Mouse (Mus musculus) T-cell, adult 2 months (primary cell): Measurements from ENCODE around the gene Smo.

Source experiments
- DNase-seq: peaks from one replicate; pipeline ENCODE4 v3.0.0; 2022; ENCODE audit warnings: low spot score

The Smo gene

DNA sequence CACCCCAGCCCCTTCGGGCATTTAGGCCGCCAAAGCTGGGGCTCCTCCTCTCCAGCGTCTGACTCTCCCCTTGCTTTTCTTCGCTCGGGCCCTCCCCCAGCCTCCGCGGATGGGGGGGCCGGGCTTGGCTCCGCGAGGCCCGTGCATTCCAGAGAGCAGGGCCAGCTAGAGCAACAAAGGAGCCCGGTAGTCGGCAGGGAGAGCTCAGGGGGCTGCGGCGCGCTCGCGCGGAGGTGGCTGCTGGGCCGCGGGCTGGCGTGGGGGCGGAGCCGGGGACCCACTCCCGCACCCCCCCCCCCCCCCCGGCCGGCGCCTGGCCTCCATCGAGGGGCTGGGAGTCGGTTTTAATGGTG is at the start of gene Smo:
Smo (plus strand) TSS at position 168 of the 353 bp plus-strand sequence.
- DNase-seq: peak; percentile 28

DNA sequence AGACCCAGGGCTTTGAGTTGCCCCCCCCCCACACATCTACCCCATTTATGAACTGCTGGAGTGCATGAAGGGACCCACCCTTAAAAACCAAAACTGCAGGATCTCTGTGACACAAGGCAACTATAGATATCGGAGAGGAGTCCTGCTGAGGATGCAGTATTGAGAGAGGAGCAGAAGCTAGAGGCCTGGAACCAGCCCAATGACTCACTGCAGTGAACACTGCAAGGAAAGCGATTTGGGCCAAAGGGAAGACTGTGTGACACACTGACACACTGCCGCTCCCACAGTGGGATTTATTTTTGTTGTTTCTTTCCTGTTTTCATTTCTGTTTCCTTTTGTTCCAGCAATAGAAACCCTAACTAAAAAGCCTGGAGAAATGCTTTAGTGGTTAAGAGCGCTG is 49.4 kb upstream of the Smo start:
- DNase-seq: no peak

DNA sequence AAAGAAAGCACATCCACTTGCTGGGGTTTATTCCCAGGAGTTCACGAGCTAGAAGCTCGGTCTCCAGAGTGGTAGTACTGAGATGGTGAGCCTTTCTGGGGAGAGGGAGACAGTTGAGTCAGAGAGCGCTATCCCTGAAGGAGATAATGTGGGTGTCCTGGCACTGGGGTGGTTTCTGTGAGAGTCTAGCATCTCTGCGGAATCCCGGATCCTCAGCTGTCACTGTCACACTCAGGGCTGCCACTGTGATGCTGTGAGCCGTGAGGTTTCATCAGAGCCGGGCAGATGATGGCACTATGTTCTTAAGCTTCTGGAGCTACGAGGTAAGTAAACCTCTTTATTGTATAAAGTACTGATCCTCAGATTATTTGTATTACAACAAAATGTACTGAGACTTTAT is 45.8 kb upstream of the Smo start:
- DNase-seq: no peak

DNA sequence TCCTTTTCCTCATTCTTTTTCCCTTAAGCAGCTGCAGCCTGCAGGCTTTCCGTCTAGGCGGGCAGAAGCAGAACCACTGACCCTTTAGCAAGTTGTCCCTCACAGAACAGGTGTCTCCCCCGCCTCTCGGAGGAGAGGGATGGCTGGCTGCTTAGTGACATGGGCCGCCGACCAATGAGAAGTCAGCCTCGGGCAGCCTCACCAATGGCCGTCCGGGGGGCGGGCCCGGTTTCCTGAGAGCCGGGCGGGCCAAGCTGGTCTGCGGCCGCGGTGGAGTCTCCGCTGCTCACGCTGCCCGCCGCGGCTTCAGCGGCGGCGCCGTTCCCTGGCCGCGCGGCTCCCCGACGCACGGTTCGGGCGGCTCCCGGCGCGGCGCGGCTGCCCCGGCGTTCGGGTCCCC is 41.4 kb upstream of the Smo start, which contains the start of gene Tspan33:
Tspan33 (plus strand) TSS at position 270 of the 400 bp plus-strand sequence.
- peak; percentile 67 for DNase-seq

DNA sequence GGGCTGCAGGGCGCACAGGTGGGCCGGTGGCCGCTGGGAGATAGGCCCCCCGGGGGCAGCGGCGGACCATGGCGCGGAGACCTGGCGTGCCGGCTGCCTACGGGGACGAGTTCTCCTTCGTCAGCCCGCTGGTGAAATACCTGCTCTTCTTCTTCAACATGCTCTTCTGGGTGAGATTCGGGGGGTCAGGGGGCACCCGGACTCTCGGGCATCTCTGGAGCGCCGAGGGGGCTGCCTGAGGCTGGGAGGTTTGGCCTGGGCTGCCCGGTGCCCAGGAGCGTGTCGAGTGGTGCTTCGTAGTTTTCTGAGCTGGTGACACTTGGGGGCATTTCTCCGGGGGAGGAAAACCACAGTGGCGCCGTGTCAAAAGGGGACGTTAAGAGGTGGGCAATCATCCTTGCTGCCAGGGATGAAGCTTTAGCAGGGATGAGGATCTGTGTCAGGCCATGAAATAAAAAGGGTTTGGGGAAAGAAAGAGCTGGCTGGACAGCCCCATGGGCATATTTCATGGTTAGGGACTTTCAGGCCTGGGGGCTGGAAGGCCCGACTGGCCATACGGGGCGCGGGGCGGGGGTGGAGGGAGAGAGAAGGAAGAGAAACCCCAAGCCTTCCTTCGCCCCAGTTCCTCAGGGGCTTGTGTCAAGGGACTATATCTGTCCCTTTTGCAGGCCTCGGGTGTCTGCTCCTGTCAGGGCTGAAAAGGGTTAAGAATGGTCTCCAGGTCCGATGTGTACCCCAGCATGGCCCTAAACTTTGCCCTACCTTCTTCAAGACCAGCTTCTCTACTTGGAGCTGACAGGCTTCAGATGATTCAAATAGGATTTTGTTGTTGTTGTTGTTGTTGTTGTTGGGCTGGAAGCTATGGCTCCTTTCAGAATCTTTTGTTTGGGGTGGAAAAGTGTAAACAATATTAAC is 40.7 kb upstream of the Smo start:
- DNase-seq: no peak

DNA sequence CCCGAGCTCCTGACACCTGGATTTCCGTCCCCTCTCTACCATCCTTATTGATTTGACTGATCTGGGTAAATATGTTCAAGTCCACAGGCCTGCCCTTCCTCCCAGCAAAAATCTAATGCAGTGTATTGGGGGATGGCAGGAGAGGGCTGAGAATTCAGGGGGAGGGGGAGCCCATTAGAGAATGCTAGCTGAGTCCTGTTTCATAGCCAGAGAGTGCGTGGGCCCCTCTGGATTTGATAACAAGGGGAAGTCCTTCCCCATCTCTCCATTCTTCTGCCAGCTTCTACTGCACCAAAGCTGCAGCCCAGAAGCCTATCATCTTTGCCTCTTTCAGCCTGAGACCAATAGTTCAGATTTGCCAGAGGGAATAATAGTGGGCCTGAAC is 40.0 kb upstream of the Smo start:
- no peak for DNase-seq

DNA sequence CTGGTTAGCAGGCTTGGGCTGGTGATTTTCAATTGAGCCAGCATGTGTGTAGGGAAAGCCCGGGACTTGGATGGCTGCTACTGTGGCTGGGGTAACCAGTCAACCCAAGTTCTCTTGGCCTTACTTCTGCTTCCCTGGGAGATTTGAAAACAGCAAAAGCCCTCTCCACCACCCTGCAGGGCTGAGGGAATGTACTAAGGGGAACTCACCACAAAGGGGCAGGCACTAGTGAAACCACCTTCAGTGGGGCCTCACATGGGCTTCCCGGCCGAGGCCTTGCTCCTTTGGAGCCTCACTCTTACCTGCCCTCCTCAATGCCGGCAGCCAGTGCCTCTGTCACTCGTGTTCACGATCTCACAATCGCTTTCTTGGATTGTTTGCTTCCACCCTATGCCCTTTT is 39.3 kb upstream of the Smo start:
- no peak for DNase-seq

DNA sequence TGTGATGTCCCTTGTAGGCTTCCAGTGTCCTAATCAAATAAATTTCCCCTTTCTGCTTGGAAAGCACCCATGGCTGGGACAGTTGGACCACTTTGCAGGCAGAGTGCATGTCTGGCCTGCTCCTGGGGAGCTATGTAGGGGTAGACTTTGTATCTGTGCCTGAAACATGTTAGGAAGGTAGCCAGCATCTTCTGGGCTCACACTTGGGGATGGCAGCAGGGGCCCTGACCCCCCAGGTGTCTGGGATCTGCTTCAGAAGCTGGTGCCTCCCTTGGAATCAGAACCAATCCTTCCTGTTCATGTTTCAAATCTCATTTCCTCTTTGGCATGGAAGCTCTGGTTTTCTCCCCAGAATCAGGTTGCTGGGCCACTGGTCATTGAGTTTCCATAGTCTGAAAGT is 38.2 kb upstream of the Smo start:
- no peak for DNase-seq

DNA sequence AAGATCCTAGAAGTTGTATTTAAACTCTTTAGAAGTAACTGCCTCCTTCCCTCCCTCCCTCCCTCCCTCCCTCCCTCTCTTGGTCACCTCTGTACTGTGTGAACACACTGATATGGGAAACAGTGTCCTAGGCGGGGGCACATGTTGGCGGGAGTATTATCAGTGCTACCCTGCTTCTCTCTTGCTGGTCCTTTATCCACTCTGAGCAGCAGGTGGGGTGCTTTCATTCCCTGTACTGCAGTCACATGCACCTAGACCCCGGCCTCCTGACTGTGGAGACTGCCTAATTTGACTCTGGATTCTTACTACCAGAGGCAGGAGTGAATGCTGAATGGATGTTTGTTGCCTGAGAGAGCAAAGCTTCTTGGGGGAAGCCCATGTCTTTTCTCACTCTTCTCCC is 37.8 kb upstream of the Smo start:
- no peak for DNase-seq

DNA sequence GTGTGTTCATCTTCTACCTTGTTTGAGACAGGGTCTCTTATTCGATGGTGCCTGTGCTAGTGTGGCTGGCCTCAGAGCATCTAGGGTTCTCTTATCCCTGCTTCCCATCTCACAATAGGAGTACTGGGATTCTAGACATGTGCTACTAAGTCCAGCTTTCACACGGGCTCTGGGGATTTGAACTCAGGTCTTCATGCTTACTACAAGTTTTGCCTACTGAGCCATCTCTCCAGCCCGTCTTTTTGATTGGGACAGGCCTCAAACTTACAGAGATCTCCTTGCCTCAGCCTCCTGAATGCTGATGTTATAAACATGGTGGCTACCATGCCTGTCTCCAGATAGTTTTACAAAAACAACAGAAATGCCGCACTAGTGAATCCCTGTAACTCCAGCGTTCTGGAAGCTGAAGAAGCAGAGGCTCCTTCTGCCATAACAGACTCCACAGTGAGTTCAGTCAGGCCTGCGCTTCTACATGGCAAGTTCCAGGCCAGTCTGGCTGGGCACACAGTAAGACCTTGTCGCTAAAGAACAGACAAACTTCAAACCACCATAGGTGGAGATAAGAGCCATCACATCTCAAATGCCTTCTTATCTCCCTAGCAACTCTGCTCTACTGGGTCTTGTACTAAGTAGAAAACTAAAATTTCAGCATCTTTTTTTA is 36.1 kb upstream of the Smo start:
- DNase-seq: no peak

DNA sequence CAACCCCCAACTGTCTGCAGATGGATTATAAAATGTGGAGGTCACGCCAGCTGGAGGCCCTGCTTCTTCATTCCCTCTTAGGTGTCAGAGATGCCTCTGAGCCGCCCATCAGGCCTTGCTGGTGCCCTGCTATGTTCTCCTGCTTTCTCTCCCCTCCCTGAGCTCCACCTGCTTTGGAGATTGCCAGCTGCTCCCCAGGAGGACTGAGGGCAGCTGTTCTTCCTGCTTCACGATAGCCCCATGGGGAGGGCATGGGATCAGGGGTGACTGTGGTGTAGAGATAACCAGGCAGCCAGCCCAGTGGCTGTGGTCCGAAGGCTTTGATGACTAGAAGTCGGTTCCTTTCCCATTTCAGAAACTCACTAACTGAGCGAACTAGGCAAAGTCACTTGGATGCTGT is 34.3 kb upstream of the Smo start:
- no peak for DNase-seq

DNA sequence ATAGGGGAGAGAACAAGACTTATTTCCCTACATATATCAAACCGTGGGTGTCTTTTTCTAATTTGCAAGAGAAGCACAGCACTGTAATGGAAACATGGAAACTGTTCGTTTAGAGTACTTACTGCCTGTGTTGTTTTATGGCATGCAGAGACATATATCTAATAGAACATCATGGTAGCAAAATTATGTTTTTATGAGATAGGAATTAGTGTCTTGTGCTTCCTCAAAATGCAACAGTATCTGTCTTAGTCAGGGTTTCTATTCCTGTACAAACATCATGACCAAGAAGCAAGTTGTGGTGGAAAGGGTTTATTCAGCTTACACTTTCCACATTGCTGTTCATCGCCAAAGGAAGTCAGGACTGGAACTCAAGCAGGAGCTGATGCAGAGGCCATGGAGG is 33.2 kb upstream of the Smo start:
- DNase-seq: no peak

DNA sequence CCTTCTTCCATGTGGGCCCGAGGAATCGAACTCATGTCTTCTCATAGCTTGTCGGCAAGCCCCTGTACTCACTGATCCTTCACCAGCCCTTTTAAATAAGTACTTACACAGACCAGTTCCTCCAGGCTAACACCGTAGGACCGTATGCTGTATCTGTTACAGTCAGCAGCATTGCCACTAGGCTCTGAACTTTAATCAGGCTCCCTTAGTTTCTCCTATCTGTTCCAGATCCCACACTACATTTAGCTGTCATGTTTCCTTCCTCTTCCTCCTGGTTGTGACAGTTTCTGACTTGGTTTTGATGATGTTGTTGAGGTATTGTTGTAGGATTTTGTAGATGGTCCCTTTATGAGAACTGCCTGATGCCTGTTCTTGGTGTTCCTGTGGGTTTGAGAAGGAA is 31.2 kb upstream of the Smo start:
- DNase-seq: no peak

DNA sequence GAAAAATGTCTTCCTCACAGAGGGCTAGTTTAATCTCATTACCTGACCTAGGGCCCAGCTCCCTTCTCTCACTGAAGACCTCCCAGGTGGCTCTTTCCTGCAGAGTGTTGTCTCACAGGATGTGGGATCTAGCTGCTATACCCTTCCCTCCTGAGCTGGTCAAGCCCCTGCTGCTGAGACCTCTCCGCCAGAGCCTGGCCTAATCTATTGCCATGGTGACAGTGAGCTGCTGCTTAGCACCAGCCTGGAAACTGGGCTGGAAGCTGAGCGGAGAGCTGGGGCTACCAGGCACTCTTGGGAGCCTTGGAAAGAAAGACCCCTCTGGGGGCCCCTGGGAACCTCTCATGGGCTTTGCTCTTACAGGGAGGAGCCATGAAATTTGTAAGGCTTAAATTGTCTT is 27.4 kb upstream of the Smo start:
- no peak for DNase-seq

DNA sequence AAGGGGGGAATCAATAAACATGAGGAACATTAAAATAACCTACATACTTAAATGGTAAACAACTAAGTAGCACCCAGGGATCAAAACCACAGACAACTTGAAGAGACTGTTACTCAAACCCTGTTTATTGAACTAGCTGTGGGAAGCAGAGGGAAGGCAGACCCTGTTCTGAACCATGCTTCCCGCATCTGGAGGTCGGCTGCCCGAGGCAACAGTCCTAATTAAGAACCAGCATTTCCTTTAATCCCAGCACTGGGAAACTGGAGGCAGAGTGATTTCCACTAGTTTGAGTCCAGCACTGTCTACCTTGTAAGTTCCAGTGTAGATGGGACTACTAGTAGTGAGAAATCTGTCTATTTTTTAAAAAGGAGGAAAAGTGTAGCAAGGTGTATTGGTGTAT is 24.0 kb upstream of the Smo start:
- no peak for DNase-seq

DNA sequence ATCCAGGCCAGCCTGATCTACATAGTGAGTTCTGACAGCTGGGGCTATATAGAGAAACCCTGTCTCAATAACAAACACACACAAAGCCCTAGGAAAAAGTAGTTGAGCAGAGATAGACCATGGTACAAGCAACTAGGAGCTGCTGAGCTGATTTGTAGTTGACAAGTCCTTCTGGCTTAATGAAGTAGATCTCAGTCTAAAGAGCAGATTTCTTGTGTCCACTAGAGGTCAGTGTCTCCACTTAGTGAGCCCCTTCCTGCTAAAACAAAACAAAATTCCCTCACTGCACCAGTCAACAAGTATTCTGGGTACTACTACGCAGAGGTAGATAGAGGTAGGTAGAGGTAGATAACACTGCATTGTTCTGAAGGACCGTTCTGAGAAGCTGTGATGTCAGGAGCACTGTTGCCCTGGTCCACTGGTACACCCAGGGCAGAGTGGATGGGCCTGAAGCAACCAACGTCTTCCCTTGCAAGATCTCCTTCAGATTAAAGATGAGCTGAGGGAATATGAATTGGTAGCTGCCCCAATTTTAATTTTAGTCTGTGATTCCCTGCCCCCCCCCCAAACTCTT is 23.2 kb upstream of the Smo start:
- DNase-seq: no peak

DNA sequence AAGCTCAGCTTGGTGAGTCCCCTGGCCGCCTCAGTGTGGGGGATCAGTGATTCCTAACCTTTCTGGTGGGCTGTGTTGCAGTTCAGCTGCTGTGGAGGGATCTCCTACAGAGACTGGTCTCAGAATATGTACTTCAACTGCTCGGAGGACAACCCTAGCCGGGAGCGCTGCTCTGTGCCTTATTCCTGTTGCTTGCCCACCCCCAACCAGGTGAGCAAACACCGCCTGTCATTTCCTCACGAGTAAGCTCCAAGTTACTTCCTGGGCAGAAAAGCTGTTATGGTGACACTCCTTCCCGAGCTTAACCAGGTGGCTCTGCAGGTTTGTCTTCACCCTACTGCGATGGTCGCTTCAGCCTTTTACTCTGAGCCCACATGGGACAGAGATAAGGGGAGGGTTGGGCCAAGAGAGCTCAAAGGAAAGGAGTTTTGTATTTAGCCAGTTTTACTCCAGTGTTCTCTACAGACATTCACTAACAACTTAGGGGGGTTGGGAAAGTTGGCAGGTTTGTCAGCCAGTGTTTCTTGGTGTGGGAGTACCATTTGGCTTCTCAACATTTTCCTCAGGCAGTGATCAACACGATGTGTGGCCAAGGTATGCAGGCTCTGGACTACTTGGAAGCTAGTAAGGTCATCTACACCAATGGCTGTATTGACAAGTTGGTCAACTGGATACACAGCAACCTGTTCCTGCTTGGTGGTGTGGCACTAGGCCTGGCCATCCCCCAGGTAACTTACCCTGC is 18.5 kb upstream of the Smo start:
- DNase-seq: no peak

DNA sequence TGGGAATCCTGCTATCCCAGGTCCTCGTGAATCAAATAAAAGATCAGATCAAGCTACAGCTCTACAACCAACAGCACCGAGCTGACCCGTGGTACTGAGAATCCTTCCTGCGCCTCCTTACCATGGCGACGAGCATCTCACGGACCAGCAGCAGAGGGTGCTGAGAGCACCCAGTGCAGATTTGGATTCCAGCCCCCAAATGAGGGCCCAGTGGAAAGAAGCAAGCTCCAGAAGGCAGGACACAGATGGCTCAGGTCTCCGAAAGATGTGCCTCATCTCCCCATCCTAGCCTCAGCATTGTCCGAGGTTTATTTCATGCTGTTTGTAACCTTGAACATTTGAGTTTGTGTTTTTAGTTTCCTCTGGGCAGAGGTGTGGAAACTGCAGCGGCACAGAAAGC is 17.8 kb upstream of the Smo start:
- DNase-seq: no peak

DNA sequence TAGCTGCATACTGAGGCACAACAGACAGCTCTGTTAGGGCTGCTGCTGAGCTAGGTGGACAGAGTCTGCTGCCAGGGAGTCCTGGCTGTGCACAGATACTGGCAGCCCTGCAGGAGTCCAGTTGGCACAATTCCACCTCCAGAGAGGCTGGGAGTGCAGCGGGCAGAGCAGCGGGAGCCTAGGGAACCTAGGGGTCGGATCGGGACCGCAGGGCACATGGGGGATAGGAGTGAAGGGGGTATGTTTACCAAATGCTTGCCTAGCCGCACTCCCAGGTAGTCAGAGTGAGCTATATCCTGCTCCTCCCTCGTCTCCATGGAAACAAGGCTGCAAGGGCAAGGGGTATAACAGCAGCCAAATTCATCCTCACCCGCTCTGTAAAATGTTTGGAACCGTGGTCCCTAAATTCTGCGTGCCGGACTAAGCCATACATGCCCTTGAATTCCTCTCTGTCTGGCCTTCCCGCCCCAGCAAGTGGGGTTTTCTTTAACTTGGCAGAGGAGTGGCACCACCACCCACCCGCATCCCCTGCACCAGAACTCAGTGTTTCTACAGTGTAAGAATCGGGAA is 17.3 kb upstream of the Smo start:
- DNase-seq: no peak

DNA sequence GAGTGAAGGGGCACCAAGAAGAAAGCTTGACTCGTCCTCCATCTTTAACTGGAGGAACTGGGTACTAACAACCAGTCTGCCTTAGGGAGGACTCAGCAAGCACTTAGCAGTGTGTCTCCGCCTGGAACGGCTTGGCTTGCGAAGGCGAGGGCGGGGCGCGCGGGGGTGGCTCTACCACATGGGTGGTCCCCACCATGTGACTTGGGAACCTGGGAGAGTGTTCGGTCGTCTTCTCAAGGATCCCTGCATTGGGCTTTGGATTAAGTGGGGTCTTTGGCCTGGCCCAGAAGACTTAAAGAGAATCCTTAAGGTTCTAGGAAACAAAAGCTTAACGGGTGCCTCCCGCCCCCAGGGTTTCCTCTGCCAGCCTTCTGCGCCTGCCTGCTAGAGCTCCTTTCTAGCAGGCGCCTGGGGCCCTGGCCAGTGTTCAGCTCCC is 16.4 kb upstream of the Smo start:
- DNase-seq: peak; percentile 7

DNA sequence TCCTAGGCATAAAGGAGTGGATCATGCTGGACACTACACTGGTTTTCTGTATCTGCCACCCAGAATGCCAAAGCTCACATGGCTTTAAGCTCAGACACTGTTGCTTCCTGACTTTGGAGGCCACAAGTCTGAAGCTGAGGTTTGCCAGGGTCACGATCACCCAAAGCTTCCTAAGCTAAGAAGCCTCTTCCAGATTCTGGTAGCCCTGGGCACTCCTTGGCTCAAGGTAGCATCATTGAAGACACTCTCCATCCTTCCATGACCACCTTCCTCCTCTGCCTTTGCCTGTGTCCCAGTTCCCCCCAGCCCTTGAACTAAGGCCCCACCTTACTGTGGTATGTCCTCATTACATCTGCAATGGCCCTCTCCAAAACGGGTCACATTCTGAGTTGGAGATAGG is 13.4 kb upstream of the Smo start:
- DNase-seq: no peak

DNA sequence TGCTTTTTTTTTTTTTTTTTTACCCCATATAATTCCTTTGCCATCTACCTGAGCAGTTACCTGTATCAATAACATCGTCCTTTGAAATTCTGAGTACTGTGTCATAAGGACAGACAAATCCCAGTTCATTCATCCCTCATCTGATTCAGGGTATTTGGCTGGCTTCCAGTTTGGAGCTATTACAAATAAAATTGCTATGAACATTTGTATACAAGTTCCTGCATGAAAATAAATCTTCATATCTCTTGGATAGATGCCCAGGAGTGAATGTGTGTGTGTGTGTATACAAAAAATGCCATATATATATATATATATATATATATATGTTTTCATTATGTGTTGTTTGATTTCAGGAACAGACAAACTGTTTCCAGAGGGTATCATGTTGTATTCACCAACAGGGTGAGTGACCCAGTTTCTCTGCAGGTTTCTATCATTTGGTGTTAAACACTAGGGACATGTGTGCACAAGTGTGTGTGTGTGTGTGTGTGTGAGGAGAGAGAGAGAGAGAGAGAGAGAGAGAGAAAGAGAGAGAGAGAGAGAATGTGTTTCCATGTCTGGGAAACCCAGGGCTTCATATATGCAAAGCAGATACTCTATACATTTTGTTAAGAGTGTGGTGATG is 8.6 kb upstream of the Smo start:
- DNase-seq: no peak
